Mouse (Mus musculus): ENCODE measurements around the gene 4921504E06Rik.

DNA sequence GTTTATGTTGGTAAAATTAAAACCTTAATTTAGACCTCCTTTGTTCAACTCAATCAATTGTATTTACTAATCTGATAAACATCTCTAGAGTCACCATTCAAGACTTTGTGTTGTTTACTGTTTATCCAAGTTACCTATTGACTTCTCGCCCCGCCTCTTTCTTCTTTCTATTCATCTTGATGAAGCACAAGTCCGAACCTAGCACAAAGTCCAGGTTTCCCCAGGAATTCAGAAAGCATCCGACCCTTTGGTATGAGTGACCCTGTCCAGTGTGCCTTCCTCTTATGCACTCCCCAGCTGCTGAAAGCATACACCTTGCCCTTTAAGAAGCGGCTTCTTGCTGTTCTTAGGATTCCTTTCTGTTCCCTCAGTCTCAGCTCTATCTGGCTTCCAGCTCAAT lies 41.3 kb downstream of the 4921504E06Rik start:
- TF ChIP-seq CTCF (IDR thresholded peaks at IDR 0.05; ENCODE audit: borderline replicate concordance, control insufficient read depth, extremely low read depth, insufficient read depth, low read length, poor library complexity) (no peak), POLR2A (IDR thresholded peaks at IDR 0.05; ENCODE audit: control insufficient read depth, extremely low read depth, insufficient read depth, low read length, poor library complexity) (no peak)
